Mouse (Mus musculus): Measurements from ENCODE around the gene Myrip. TPM values are rescaled to one million over a fixed set of nuclear protein-coding genes. Genes with fewer than 3 reads are reported as not detected.

The Myrip gene
- polyA plus RNA-seq, 1 experiment from 2014 or later = 0.94 TPM

- Histone ChIP-seq H3K4me3 (ENCODE audit: low read length) (no peak overlapping the region), H3K9ac (ENCODE audit: low read depth, low read length) (no peak overlapping the region), H3K27ac (ENCODE audit: low read length) (no peak overlapping the region), H3K4me2 (ENCODE audit: low read depth, low read length) (no peak overlapping the region), H3K27me3 (replicated peaks; ENCODE audit: control insufficient read depth, insufficient read depth, low read length) (no peaks in the 10 kb centered on the region), H3K9me3 (ENCODE audit: control insufficient read depth, low read length) (no peaks in the 10 kb centered on the region), H3K4me1 (ENCODE audit: control insufficient read depth, insufficient read depth, low read length) (no peaks in the 10 kb centered on the region), H3K36me3 (ENCODE audit: control insufficient read depth, insufficient read depth, low read length) (no peaks in the 10 kb centered on the region)
- WGBS = 68% methylated on average over 5 of the region's 5 CpGs
- ATAC-seq = no peak
These were observed 8.8 kb upstream of the Myrip start for GRCm38 (mm10) chr9:120292488-120292887.

- WGBS = 86% methylated on average over 5 of the region's 5 CpGs
These were observed 5.8 kb upstream of the Myrip start for GRCm38 (mm10) chr9:120295527-120295926.

GRCm38 (mm10) chr9:120296938-120297337 lies 4.4 kb upstream of the Myrip start:
- 85% methylated on average over 1 of the region's 1 CpGs for WGBS
- H3K36me3 ChIP-seq (ENCODE audit: control insufficient read depth, insufficient read depth, low read length) = no peaks in the 10 kb centered on the region
- H3K9ac ChIP-seq (ENCODE audit: low read depth, low read length) = no peak overlapping the region
- H3K4me1 ChIP-seq (ENCODE audit: control insufficient read depth, insufficient read depth, low read length) = no peaks in the 10 kb centered on the region
- H3K4me2 ChIP-seq (ENCODE audit: low read depth, low read length) = no peak overlapping the region
- ATAC-seq = no peak
- H3K4me3 ChIP-seq (ENCODE audit: low read length) = no peak overlapping the region
- no peaks in the 10 kb centered on the region for H3K27me3 ChIP-seq (replicated peaks; ENCODE audit: control insufficient read depth, insufficient read depth, low read length)
- 0 out of 2 replicates have a peak, but pooled peaks cover 3% of the 10 kb centered on the region for H3K9me3 ChIP-seq (ENCODE audit: control insufficient read depth, low read length)
- no peak overlapping the region for H3K27ac ChIP-seq (ENCODE audit: low read length)

More at GRCm38 (mm10) chr9:120295527-120295926, 5.8 kb upstream of the Myrip start:
- Histone ChIP-seq H3K4me2 (ENCODE audit: low read depth, low read length) (no peak overlapping the region), H3K27ac (ENCODE audit: low read length) (no peak overlapping the region), H3K9ac (ENCODE audit: low read depth, low read length) (no peak overlapping the region), H3K4me1 (ENCODE audit: control insufficient read depth, insufficient read depth, low read length) (no peaks in the 10 kb centered on the region), H3K9me3 (ENCODE audit: control insufficient read depth, low read length) (no peaks in the 10 kb centered on the region), H3K27me3 (replicated peaks; ENCODE audit: control insufficient read depth, insufficient read depth, low read length) (no peaks in the 10 kb centered on the region), H3K4me3 (ENCODE audit: low read length) (no peak overlapping the region), H3K36me3 (ENCODE audit: control insufficient read depth, insufficient read depth, low read length) (no peaks in the 10 kb centered on the region)
- no peak for ATAC-seq

- Histone ChIP-seq H3K4me1 (ENCODE audit: control insufficient read depth, insufficient read depth, low read length) (peaks cover 8% of the 10 kb centered on the region), H3K4me3 (ENCODE audit: low read length) (no peak overlapping the region), H3K27ac (ENCODE audit: low read length) (no peak overlapping the region), H3K9me3 (ENCODE audit: control insufficient read depth, low read length) (peaks cover 3% of the 10 kb centered on the region; the same call in 1 of the 2 replicates), H3K9ac (ENCODE audit: low read depth, low read length) (no peak overlapping the region), H3K36me3 (ENCODE audit: control insufficient read depth, insufficient read depth, low read length) (no peaks in the 10 kb centered on the region), H3K27me3 (replicated peaks; ENCODE audit: control insufficient read depth, insufficient read depth, low read length) (peaks cover 22% of the 10 kb centered on the region), H3K4me2 (ENCODE audit: low read depth, low read length) (no peak overlapping the region)
- no peak for ATAC-seq
- WGBS = 69% methylated on average over 2 of the region's 2 CpGs
These were observed 1.9 kb upstream of the Myrip start for GRCm38 (mm10) chr9:120299429-120299828.

GRCm38 (mm10) chr9:120302980-120303452 lies 1.7 kb downstream of the Myrip start:
- Histone ChIP-seq H3K36me3 (ENCODE audit: control insufficient read depth, insufficient read depth, low read length) (no peaks in the 10 kb centered on the region), H3K4me1 (ENCODE audit: control insufficient read depth, insufficient read depth, low read length) (peaks cover 8% of the 10 kb centered on the region), H3K27me3 (replicated peaks; ENCODE audit: control insufficient read depth, insufficient read depth, low read length) (peaks cover 40% of the 10 kb centered on the region), H3K4me3 (ENCODE audit: low read length) (peak overlapping the region; percentile 56), H3K4me2 (ENCODE audit: low read depth, low read length) (peak overlapping the region; percentile 97), H3K27ac (ENCODE audit: low read length) (no peak overlapping the region), H3K9ac (ENCODE audit: low read depth, low read length) (0 out of 2 replicates have a peak overlapping the region, but pooled peaks have one; percentile 62), H3K9me3 (ENCODE audit: control insufficient read depth, low read length) (peaks cover 3% of the 10 kb centered on the region; the same call in 1 of the 2 replicates)
- WGBS = 12% methylated on average over 19 of the region's 19 CpGs
- peak; percentile 32; the same call in 1 of the 2 replicates for ATAC-seq

GRCm38 (mm10) chr9:120303453-120304299 lies 2.4 kb downstream of the Myrip start:
- H3K36me3 ChIP-seq (ENCODE audit: control insufficient read depth, insufficient read depth, low read length) = no peaks in the 10 kb centered on the region
- H3K9me3 ChIP-seq (ENCODE audit: control insufficient read depth, low read length) = peaks cover 3% of the 10 kb centered on the region; the same call in 1 of the 2 replicates
- peak overlapping the region; percentile 97 for H3K4me2 ChIP-seq (ENCODE audit: low read depth, low read length)
- peak overlapping the region; percentile 62 for H3K9ac ChIP-seq (ENCODE audit: low read depth, low read length)
- H3K4me3 ChIP-seq (ENCODE audit: low read length) = peak overlapping the region; percentile 56
- H3K27ac ChIP-seq (ENCODE audit: low read length) = no peak overlapping the region
- ATAC-seq = peak; percentile 78
- WGBS = 2% methylated on average over 62 of the region's 103 CpGs
- H3K4me1 ChIP-seq (ENCODE audit: control insufficient read depth, insufficient read depth, low read length) = peaks cover 8% of the 10 kb centered on the region
- peaks cover 40% of the 10 kb centered on the region for H3K27me3 ChIP-seq (replicated peaks; ENCODE audit: control insufficient read depth, insufficient read depth, low read length)

- Histone ChIP-seq H3K4me1 (ENCODE audit: control insufficient read depth, insufficient read depth, low read length) (peaks cover 8% of the 10 kb centered on the region), H3K36me3 (ENCODE audit: control insufficient read depth, insufficient read depth, low read length) (no peaks in the 10 kb centered on the region), H3K27ac (ENCODE audit: low read length) (no peak overlapping the region), H3K9ac (ENCODE audit: low read depth, low read length) (peak overlapping the region; percentile 62), H3K4me3 (ENCODE audit: low read length) (peak overlapping the region; percentile 56), H3K9me3 (ENCODE audit: control insufficient read depth, low read length) (peaks cover 3% of the 10 kb centered on the region; the same call in 1 of the 2 replicates), H3K4me2 (ENCODE audit: low read depth, low read length) (peak overlapping the region; percentile 97), H3K27me3 (replicated peaks; ENCODE audit: control insufficient read depth, insufficient read depth, low read length) (peaks cover 40% of the 10 kb centered on the region)
- ATAC-seq = peak; percentile 43
- 2% methylated on average over 54 of the region's 54 CpGs for WGBS
These were observed 3.2 kb downstream of the Myrip start for GRCm38 (mm10) chr9:120304300-120305137.

GRCm38 (mm10) chr9:120315171-120315570 lies 13.9 kb downstream of the Myrip start:
- H3K36me3 ChIP-seq (ENCODE audit: control insufficient read depth, insufficient read depth, low read length) = no peaks in the 10 kb centered on the region
- H3K27me3 ChIP-seq (replicated peaks; ENCODE audit: control insufficient read depth, insufficient read depth, low read length) = no peaks in the 10 kb centered on the region
- WGBS = 64% methylated on average over 3 of the region's 3 CpGs
- no peak overlapping the region for H3K9ac ChIP-seq (ENCODE audit: low read depth, low read length)
- H3K27ac ChIP-seq (ENCODE audit: low read length) = no peak overlapping the region
- H3K4me1 ChIP-seq (ENCODE audit: control insufficient read depth, insufficient read depth, low read length) = no peaks in the 10 kb centered on the region
- no peak overlapping the region for H3K4me2 ChIP-seq (ENCODE audit: low read depth, low read length)
- no peaks in the 10 kb centered on the region for H3K9me3 ChIP-seq (ENCODE audit: control insufficient read depth, low read length)
- H3K4me3 ChIP-seq (ENCODE audit: low read length) = no peak overlapping the region
- no peak for ATAC-seq

- Histone ChIP-seq H3K4me3 (ENCODE audit: low read length) (no peak overlapping the region), H3K4me1 (ENCODE audit: control insufficient read depth, insufficient read depth, low read length) (no peaks in the 10 kb centered on the region), H3K4me2 (ENCODE audit: low read depth, low read length) (no peak overlapping the region), H3K27ac (ENCODE audit: low read length) (no peak overlapping the region), H3K9me3 (ENCODE audit: control insufficient read depth, low read length) (no peaks in the 10 kb centered on the region), H3K36me3 (ENCODE audit: control insufficient read depth, insufficient read depth, low read length) (no peaks in the 10 kb centered on the region), H3K9ac (ENCODE audit: low read depth, low read length) (no peak overlapping the region), H3K27me3 (replicated peaks; ENCODE audit: control insufficient read depth, insufficient read depth, low read length) (no peaks in the 10 kb centered on the region)
- WGBS = 79% methylated on average over 9 of the region's 9 CpGs
- ATAC-seq = no peak
These were observed 17.8 kb downstream of the Myrip start for GRCm38 (mm10) chr9:120319099-120319498.
